Mouse (Mus musculus) forebrain, embryonic 12.5 days (tissue): ENCODE measurements at regions not wholly inside any gene's neighbourhood (a gene's known extent, or its start where the extent isn't known, plus 50 kb on each side); places are given as distances from the start of the nearest gene placed in this dataset.

Experiments used
- ATAC-seq: fragments of 200-750 bp; cut with Nextera tagmentation; 2 replicates; pipeline ENCODE4 v1.8.0; 2017; ENCODE audit warnings: moderate TSS enrichment; ENCODE audit not compliant: low FRiP score
- H3K27ac ChIP-seq: fragments of 300-500 bp; sonication (generic); 2 replicates; pipeline ENCODE4 v1.5.1; 2016; ENCODE audit warnings: mild to moderate bottlenecking
- H3K27me3 ChIP-seq: fragments of 300-500 bp; sonication (generic); 2 replicates; pipeline ENCODE4 v1.6.1; 2016; ENCODE audit warnings: mild to moderate bottlenecking
- H3K36me3 ChIP-seq: fragments of 300-500 bp; sonication (generic); replicated peaks from 2 replicates; pipeline ENCODE4 v1.6.1; 2016; ENCODE audit warnings: mild to moderate bottlenecking
- H3K4me1 ChIP-seq: fragments of 300-500 bp; sonication (generic); 2 replicates; pipeline ENCODE4 v1.6.1; 2016
- H3K4me2 ChIP-seq: fragments of 300-500 bp; sonication (generic); 2 replicates; pipeline ENCODE4 v1.6.1; 2016; ENCODE audit warnings: mild to moderate bottlenecking, moderate library complexity
- H3K4me3 ChIP-seq: fragments of 300-500 bp; sonication (generic); replicated peaks from 2 replicates; pipeline ENCODE4 v1.5.1; 2016; ENCODE audit warnings: mild to moderate bottlenecking
- H3K9ac ChIP-seq: fragments of 300-500 bp; sonication (generic); 2 replicates; pipeline ENCODE4 v1.6.1; 2016; ENCODE audit warnings: mild to moderate bottlenecking
- H3K9me3 ChIP-seq: fragments of 300-500 bp; sonication (generic); 2 replicates; pipeline ENCODE4 v1.6.1; 2016
- WGBS: fragments of 180-500 bp; shearing (Covaris S2); methylation state at CpG from one replicate; pipeline ENCODE4 v1.1.7; 2016; 5-methylcytosine and 5-hydroxymethylcytosine counted together

DNA sequence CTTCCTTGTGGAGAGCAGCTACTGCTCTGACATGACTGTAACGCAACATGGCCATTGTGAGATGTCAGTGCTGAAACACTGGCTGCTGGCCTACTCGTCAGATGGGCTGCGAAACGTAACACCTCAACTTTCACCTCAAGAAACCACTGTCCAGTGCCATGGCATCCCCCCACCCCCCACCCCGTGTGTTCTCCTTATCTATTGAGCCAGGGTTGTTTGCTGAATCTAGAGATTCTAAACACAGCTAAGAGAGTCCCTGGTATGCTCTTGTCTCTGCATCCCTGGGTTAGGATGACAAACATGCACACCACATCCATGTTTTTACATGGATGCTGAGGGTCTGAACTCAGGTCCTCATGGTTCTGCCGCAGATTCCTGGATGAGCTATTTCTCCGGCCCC is 134.1 kb upstream of the Slc7a14 start:
- Histone ChIP-seq H3K9ac (no peak overlapping the region), H3K4me2 (no peak overlapping the region), H3K36me3 (no peaks in the 10 kb centered on the region), H3K27ac (no peak overlapping the region), H3K4me1 (no peaks in the 10 kb centered on the region), H3K27me3 (no peaks in the 10 kb centered on the region), H3K9me3 (no peaks in the 10 kb centered on the region), H3K4me3 (no peak overlapping the region)
- WGBS, result 87% methylated on average over 7 of the region's 7 CpGs
- ATAC-seq, result no peak

DNA sequence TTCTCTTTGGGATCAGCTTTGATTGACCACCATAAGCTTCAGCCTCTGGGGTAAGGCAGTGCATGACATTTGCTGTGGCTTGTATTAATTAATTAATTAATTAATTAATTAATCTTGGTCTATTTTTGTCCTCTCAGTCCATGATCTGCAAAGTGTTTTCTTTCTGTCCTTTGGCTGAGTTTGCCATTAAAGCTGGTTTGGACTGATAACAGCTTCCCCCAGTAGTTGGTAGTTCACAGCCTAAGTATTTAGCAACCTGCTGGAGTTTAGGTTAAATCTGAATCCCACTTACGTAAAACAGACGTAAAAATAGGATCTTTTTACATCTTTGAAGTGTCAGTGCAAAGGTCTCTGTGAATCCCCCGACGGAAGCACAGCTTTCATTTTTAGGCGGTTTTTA is 133.7 kb upstream of the Slc7a14 start:
- Histone ChIP-seq H3K4me2 (no peak overlapping the region), H3K4me1 (no peaks in the 10 kb centered on the region), H3K27me3 (no peaks in the 10 kb centered on the region), H3K9me3 (no peaks in the 10 kb centered on the region), H3K4me3 (no peak overlapping the region), H3K9ac (no peak overlapping the region), H3K27ac (no peak overlapping the region), H3K36me3 (no peaks in the 10 kb centered on the region)
- no peak for ATAC-seq
- WGBS, result 93% methylated on average over 5 of the region's 5 CpGs

DNA sequence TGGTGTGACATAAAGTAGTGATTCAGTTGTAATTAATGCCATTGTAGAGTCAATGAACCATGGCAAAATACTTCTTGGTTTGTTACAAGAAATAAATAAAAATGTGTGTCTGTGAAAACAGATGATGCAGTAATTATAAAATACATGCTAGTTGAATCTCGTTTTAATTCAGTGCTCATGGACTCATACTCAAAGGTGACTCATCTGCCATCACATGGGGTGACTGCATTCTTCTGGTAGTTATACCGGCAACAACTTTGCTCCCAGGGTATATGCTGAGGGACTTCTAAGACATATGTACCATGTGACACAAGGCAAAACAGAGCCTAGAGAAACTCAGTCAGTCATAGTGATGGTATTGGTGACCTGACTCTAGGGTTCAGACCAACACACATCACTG is 130.1 kb upstream of the Slc7a14 start:
- Histone ChIP-seq H3K4me2 (no peak overlapping the region), H3K4me3 (no peak overlapping the region), H3K36me3 (no peaks in the 10 kb centered on the region), H3K27me3 (no peaks in the 10 kb centered on the region), H3K9ac (no peak overlapping the region), H3K27ac (no peak overlapping the region), H3K4me1 (no peaks in the 10 kb centered on the region), H3K9me3 (no peaks in the 10 kb centered on the region)
- 90% methylated on average over 2 of the region's 2 CpGs for WGBS
- no peak for ATAC-seq

DNA sequence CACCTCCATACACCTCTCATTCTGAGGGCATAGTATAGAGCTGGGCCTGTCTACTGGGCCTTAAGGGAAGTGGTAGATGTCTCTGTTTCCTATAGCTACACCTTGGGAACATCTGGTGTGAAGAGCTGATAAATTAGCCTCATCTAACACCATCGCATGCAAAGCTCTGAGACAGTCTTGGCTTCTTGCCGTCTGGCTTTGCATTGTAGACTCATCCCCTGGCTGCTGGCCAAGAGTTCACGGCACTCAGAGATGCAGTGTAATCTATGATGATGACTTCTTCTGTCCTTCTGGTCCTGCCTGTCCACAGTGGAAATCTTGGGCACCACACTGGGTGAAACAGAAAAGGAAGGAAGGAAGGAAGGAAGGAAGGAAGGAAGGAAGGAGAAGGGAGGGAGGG is 127.8 kb upstream of the Slc7a14 start:
- no peak overlapping the region for H3K4me3 ChIP-seq
- no peaks in the 10 kb centered on the region for H3K27me3 ChIP-seq
- no peak overlapping the region for H3K4me2 ChIP-seq
- H3K4me1 ChIP-seq, result no peaks in the 10 kb centered on the region
- no peak overlapping the region for H3K9ac ChIP-seq
- 86% methylated on average over 3 of the region's 3 CpGs for WGBS
- no peaks in the 10 kb centered on the region for H3K36me3 ChIP-seq
- no peaks in the 10 kb centered on the region for H3K9me3 ChIP-seq
- ATAC-seq, result no peak
- no peak overlapping the region for H3K27ac ChIP-seq

DNA sequence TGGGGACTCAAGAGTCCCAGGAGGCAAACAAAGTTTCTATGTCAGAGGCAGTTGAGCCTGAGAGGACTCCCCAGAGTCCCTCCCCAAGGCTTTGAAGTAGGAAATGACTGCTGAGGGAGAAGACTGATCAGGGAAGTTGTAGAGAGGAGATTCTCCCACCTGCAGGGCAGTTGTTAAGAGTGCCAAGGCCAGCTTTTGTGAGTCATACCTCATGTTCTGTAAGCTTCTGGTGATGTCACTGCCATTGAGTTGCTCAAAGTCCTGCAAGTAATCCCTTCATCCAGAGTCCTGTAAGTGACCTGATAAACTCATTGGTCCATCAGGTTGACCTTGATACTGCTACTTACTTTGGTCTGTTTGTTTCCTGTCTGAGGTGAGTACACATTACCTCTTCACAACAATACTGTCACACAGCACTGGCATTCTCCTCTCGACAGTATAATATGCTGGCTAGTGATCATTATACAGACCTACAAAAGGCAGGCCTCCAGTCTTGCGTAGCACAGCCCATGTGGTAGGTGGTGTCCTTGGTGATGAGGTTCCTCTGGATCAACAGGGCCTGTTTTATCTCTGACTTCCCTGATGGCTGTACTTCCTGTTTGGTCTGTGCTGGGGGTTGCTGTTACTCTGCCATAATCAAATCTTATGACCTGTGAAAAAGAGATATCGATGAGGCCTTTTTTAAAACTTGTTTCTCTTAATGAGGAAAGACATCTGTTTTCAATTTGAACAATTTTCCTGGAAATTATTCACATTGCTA is 125.2 kb upstream of the Slc7a14 start:
- no peaks in the 10 kb centered on the region for H3K36me3 ChIP-seq
- H3K9me3 ChIP-seq, result no peaks in the 10 kb centered on the region
- no peak overlapping the region for H3K27ac ChIP-seq
- H3K9ac ChIP-seq, result no peak overlapping the region
- 77% methylated on average over 3 of the region's 3 CpGs for WGBS
- no peaks in the 10 kb centered on the region for H3K27me3 ChIP-seq
- H3K4me1 ChIP-seq, result no peaks in the 10 kb centered on the region
- H3K4me2 ChIP-seq, result no peak overlapping the region
- ATAC-seq, result no peak
- no peak overlapping the region for H3K4me3 ChIP-seq

DNA sequence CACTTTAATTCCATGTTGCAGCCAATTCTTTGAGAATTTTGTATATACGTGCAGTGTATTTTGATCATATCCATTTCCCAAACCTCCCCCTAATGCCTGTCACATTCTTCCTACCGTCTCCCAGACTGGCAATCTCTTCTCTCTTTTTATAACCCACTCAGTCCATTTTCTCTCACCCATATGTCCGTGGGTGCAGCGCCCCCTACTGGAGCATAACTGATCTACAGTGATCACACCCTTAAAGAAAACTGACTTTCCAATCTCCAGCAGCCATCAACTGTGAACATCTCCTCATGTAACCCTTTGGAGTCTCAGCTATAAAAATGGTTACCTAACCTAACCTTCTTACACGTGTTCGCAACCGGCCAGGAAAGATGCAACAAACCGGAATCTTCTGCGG is 123.0 kb upstream of the Slc7a14 start:
- no peak overlapping the region for H3K27ac ChIP-seq
- H3K4me1 ChIP-seq, result no peaks in the 10 kb centered on the region
- H3K36me3 ChIP-seq, result no peaks in the 10 kb centered on the region
- WGBS, result 84% methylated on average over 9 of the region's 9 CpGs
- no peaks in the 10 kb centered on the region for H3K27me3 ChIP-seq
- no peaks in the 10 kb centered on the region for H3K9me3 ChIP-seq
- no peak overlapping the region for H3K4me2 ChIP-seq
- no peak for ATAC-seq
- H3K4me3 ChIP-seq, result no peak overlapping the region
- H3K9ac ChIP-seq, result no peak overlapping the region

DNA sequence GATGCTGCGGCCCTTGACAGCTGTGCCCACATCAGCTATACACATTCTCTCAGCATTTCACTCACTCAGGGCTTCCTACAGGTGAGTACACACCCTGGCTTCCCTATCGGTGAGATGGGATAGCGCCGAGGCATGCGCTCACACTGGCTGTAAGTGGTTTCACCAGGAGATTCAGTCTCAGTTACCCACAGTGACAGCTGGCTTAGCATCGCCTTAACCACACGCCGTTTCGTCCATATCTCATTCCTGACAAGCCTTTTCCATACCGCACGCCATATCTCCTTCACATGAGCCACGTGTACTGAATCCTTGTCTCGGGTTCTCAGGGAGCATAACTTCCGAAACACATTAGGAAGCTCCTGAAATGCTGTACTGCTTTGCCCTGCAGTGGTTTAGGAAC is 113.3 kb upstream of the Slc7a14 start:
- ATAC-seq, result no peak
- no peaks in the 10 kb centered on the region for H3K4me1 ChIP-seq
- H3K4me2 ChIP-seq, result no peak overlapping the region
- H3K9ac ChIP-seq, result no peak overlapping the region
- no peak overlapping the region for H3K27ac ChIP-seq
- H3K36me3 ChIP-seq, result no peaks in the 10 kb centered on the region
- no peaks in the 10 kb centered on the region for H3K27me3 ChIP-seq
- WGBS, result 94% methylated on average over 14 of the region's 14 CpGs
- H3K9me3 ChIP-seq, result no peaks in the 10 kb centered on the region
- no peak overlapping the region for H3K4me3 ChIP-seq

DNA sequence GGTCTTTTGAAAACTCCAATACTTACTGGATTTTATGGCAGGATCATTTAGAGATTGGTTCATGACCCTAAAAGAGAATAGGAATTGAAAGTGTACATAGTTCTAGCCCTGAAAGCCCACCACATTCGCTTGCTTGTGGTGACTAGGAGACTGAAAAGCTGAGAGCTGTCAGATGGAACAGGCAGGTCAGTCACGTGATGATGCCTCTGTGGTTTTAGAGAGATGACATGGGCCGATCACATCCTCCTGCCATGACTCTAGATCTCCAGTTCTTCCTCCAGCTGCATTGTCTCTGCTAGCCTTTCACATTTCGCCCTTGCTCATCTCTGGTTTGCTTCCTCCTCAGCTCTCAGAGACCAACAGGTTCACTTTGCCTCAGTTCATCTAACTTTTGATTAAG is 98.6 kb upstream of the Slc7a14 start:
- Histone ChIP-seq H3K9me3 (no peaks in the 10 kb centered on the region), H3K27ac (no peak overlapping the region), H3K36me3 (no peaks in the 10 kb centered on the region), H3K27me3 (no peaks in the 10 kb centered on the region), H3K4me1 (no peaks in the 10 kb centered on the region), H3K4me2 (no peak overlapping the region), H3K9ac (no peak overlapping the region), H3K4me3 (no peak overlapping the region)
- ATAC-seq, result no peak
- WGBS, result 79% methylated on average over 4 of the region's 4 CpGs

DNA sequence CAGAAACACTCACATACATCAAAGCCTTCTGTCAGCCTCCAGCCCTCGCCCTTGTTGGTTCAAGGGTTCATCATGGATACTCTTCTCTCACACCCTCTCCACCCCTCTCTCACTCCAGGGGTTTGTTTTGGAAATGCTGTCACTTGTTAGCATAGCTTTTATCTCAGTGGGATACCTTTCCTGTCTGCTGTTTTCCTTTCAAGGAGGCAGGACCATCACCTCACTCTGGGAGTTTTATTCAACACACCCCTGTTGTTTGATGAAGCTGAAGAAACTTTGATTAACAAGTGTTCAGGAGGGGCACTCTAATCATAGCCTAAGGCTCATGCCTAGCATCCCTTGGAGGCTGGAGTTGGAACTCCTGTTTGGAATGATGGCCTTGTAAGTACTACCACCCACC is 95.7 kb upstream of the Slc7a14 start:
- Histone ChIP-seq H3K9me3 (no peaks in the 10 kb centered on the region), H3K4me1 (no peaks in the 10 kb centered on the region)
- WGBS, result 6% methylated on average over 1 of the region's 1 CpGs

DNA sequence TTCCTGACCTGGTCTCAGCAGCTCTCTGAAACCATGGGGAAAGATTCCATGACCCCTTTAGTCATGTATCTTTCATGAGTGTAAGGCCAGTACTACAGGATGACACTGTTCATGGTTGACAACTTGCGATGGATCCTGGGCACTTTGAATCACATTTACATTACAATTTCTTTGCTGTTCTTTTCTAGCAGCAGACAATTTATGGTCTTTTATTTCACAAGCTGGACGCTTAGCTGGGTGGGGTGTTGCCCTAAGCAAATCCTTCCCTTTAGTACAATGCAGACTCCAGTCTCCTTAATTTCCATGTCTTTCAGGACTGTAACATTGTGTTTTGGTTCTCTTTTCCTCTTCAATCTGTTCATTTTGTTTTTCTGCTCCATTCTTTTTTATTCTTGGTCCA is 89.0 kb upstream of the Slc7a14 start:
- no peak overlapping the region for H3K27ac ChIP-seq
- H3K4me1 ChIP-seq, result no peaks in the 10 kb centered on the region
- no peaks in the 10 kb centered on the region for H3K36me3 ChIP-seq
- ATAC-seq, result no peak
- no peaks in the 10 kb centered on the region for H3K27me3 ChIP-seq
- 0 out of 2 replicates have a peak, but pooled peaks cover 3% of the 10 kb centered on the region for H3K9me3 ChIP-seq
- H3K4me2 ChIP-seq, result no peak overlapping the region
- H3K9ac ChIP-seq, result no peak overlapping the region
- H3K4me3 ChIP-seq, result no peak overlapping the region
- WGBS, result 79% methylated on average over 2 of the region's 2 CpGs

More for the DNA sequence above, 95.7 kb upstream of the Slc7a14 start:
- Histone ChIP-seq H3K36me3 (no peaks in the 10 kb centered on the region), H3K4me3 (no peak overlapping the region), H3K27ac (no peak overlapping the region), H3K4me2 (no peak overlapping the region), H3K9ac (no peak overlapping the region), H3K27me3 (no peaks in the 10 kb centered on the region)
- no peak for ATAC-seq

DNA sequence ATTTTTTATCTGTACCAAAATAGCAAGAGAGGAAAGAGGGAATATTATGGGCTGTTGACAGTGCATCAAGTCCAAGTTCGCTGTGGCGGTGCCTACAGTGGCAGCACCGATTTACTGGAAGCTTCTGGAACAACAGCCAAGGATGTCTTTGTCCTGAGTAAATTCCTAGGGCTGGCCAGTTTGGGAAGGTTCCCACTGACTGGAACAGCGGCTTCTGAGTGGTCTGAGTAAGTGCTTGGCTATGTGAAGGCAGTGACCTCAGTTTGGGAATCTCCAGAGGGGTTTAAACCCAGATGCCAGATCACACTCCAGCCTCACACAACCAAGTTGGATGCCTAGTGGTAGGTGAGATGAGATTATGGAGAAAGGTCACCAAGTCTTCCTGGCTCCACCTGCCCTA is 84.4 kb upstream of the Slc7a14 start:
- H3K4me2 ChIP-seq, result no peak overlapping the region
- no peak overlapping the region for H3K27ac ChIP-seq
- H3K9ac ChIP-seq, result no peak overlapping the region
- no peak overlapping the region for H3K4me3 ChIP-seq
- H3K4me1 ChIP-seq, result no peaks in the 10 kb centered on the region
- WGBS, result 96% methylated on average over 4 of the region's 4 CpGs
- no peaks in the 10 kb centered on the region for H3K27me3 ChIP-seq
- no peak for ATAC-seq
- H3K36me3 ChIP-seq, result no peaks in the 10 kb centered on the region
- H3K9me3 ChIP-seq, result no peaks in the 10 kb centered on the region

DNA sequence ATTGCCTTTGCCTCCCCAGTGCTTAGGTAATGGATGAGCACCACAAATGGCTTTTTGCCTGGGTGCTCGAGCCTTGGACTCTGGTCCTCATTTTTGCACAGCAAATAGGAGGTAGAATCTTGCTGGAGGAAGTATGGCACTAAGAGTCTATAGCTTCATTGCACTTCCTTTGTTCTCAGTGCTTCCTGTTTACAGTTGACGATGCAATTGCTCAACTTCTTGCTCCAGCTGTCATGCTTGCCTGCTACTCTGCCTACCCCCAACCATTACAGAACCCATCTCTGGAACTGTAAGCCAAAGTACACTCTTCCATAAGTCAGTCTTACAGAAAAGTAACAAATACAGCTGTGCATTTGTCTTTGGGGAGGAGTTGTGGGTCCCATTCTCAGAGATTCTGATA is 79.8 kb upstream of the Slc7a14 start:
- H3K36me3 ChIP-seq, result no peaks in the 10 kb centered on the region
- ATAC-seq, result no peak
- H3K27me3 ChIP-seq, result no peaks in the 10 kb centered on the region
- H3K4me1 ChIP-seq, result no peaks in the 10 kb centered on the region
- H3K9ac ChIP-seq, result no peak overlapping the region
- H3K9me3 ChIP-seq, result no peaks in the 10 kb centered on the region
- H3K4me3 ChIP-seq, result no peak overlapping the region
- H3K27ac ChIP-seq, result no peak overlapping the region
- no peak overlapping the region for H3K4me2 ChIP-seq
- 76% methylated on average over 2 of the region's 2 CpGs for WGBS

DNA sequence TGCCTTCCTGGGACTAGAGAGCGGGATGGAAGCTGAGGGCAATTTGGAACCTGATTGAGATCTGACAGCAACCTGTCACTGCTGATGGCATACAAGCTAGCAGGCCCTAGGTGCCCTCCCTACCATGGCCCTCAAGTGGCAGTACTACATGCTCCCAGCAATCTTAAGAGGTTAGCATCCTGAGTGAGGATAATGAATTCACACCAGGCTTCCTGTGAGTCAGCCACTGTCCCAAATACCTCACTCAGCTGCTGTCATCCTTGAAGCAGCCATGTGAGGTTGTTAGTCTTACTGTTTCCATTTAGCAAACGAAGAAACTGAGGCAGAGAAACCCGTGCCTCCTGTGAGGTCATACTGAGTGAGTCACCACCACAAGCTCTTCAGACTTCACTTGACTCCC is 65.5 kb upstream of the Slc7a14 start:
- ATAC-seq, result no peak
- WGBS, result 73% methylated on average over 3 of the region's 3 CpGs
- no peak overlapping the region for H3K9ac ChIP-seq

More for the DNA sequence above, 65.5 kb upstream of the Slc7a14 start:
- no peaks in the 10 kb centered on the region for H3K27me3 ChIP-seq
- H3K4me3 ChIP-seq, result no peak overlapping the region
- no peaks in the 10 kb centered on the region for H3K9me3 ChIP-seq
- no peak overlapping the region for H3K27ac ChIP-seq
- no peaks in the 10 kb centered on the region for H3K4me1 ChIP-seq
- no peak overlapping the region for H3K4me2 ChIP-seq
- no peaks in the 10 kb centered on the region for H3K36me3 ChIP-seq
